Mouse (Mus musculus): ENCODE results near the gene AW549877. TPM values are rescaled to one million over a fixed set of nuclear protein-coding genes. Genes with fewer than 3 reads are reported as not detected.

The AW549877 gene
- polyA plus RNA-seq, 1 experiment from 2014 or later, result 51.3 TPM

Other genes with a start within 250 kb of the AW549877 start
- gene Fbxo4, start 16.2 kb downstream of the AW549877 start, polyA plus RNA-seq (2014; fragmentation: Nextera tagmentation; extraction: Ambion mirVana), result 10.2 and 12.7 TPM in 2 replicates
- gene Oxct1, start 30.6 kb upstream of the AW549877 start, polyA plus RNA-seq (2014; fragmentation: Nextera tagmentation; extraction: Ambion mirVana), result 192 and 254 TPM in 2 replicates